Mouse (Mus musculus) lung, embryonic 15.5 days (tissue): ENCODE results near the gene Zfp830. TPM values are rescaled to one million over a fixed set of nuclear protein-coding genes. Genes with fewer than 3 reads are reported as not detected.

Experiments
- ATAC-seq: fragments of 200-750 bp; cut with Nextera tagmentation; 2 replicates; pipeline ENCODE4 v1.8.0; 2017; ENCODE audit warnings: moderate number of reproducible peaks, borderline replicate concordance; ENCODE audit not compliant: low FRiP score, low TSS enrichment; ENCODE audit errors: extremely low read depth
- H3K27ac ChIP-seq: fragments of 300-500 bp; sonication (generic); 2 replicates; pipeline ENCODE4 v1.5.1; 2015; ENCODE audit warnings: moderate library complexity, mild to moderate bottlenecking, inconsistent platforms
- H3K27me3 ChIP-seq: fragments of 300-500 bp; sonication (generic); 2 replicates; pipeline ENCODE4 v1.6.1; 2015; ENCODE audit warnings: inconsistent platforms
- H3K36me3 ChIP-seq: fragments of 300-500 bp; sonication (generic); 2 replicates; pipeline ENCODE4 v1.6.1; 2015; ENCODE audit warnings: inconsistent platforms
- H3K4me1 ChIP-seq: fragments of 300-500 bp; sonication (generic); 2 replicates; pipeline ENCODE4 v1.6.1; 2015; ENCODE audit warnings: inconsistent platforms
- H3K4me2 ChIP-seq: fragments of 300-500 bp; sonication (generic); 2 replicates; pipeline ENCODE4 v1.6.1; 2015; ENCODE audit warnings: inconsistent platforms, mild to moderate bottlenecking, moderate library complexity
- H3K4me3 ChIP-seq: fragments of 300-500 bp; sonication (generic); 2 replicates; pipeline ENCODE4 v1.5.1; 2015; ENCODE audit warnings: mild to moderate bottlenecking, inconsistent platforms
- H3K9ac ChIP-seq: fragments of 300-500 bp; sonication (generic); 2 replicates; pipeline ENCODE4 v1.6.1; 2015; ENCODE audit warnings: inconsistent platforms
- H3K9me3 ChIP-seq: fragments of 300-500 bp; sonication (generic); 2 replicates; pipeline ENCODE4 v1.6.1; 2016; ENCODE audit warnings: inconsistent platforms
- WGBS: fragments of 180-500 bp; shearing (Covaris S2); methylation state at CpG from one replicate; pipeline ENCODE4 v1.1.7; 2015; 5-methylcytosine and 5-hydroxymethylcytosine counted together
- polyA plus RNA-seq: library from polyadenylated mRNA; unstranded; fragments of >200 nt; fragmentation: Nextera tagmentation; extraction: Ambion mirVana; gene quantifications from 2 replicates; pipeline ENCODE4 v1.2.1, GENCODE M21; 2015

Gene Zfp830
- polyA plus RNA-seq, 1 experiment from 2014 or later: 34.4 TPM

- H3K27ac ChIP-seq: peak overlapping the region; percentile 91
- peaks cover 22% of the 10 kb centered on the region for H3K4me1 ChIP-seq
- H3K4me3 ChIP-seq: peak overlapping the region; percentile 87
- peak; percentile 66; the same call in 1 of the 2 replicates for ATAC-seq
- H3K4me2 ChIP-seq: peak overlapping the region; percentile 83
- H3K9ac ChIP-seq: peak overlapping the region; percentile 85
- peaks cover 6% of the 10 kb centered on the region for H3K36me3 ChIP-seq
- WGBS: under 1% methylated on average over 28 of the region's 28 CpGs
- H3K9me3 ChIP-seq: no peaks in the 10 kb centered on the region
- H3K27me3 ChIP-seq: no peaks in the 10 kb centered on the region
These were observed 336 bp downstream of the Zfp830 start for GRCm38 (mm10) chr11:82764438-82764924.

DNA sequence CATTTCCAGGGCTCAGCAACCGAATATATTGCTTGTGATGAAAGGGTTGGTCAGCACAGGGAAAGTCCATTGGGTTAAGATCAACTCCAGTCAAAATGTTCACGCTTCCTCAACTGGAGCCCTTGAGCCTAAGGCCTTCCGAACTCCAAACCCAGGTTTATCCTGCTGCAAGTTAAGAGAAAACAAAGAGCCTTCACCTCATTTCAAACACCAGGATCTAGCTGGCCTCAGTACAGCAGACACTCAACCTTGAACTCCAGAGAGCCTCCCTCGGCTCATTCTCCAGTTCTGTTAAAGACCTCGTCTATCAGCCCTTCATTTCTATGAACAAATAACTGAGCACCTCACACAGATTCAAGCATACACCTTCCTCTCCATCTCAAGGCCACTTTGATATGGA lies 16.0 kb downstream of the Zfp830 start:
- no peaks in the 10 kb centered on the region for H3K9me3 ChIP-seq
- 34% methylated on average over 5 of the region's 5 CpGs for WGBS
- ATAC-seq: no peak
- peak overlapping the region; percentile 98 for H3K27ac ChIP-seq
- peak overlapping the region; percentile 98 for H3K9ac ChIP-seq
- peaks cover 16% of the 10 kb centered on the region for H3K36me3 ChIP-seq
- H3K4me2 ChIP-seq: peak overlapping the region; percentile 71
- H3K4me1 ChIP-seq: peaks cover 26% of the 10 kb centered on the region
- no peaks in the 10 kb centered on the region for H3K27me3 ChIP-seq
- H3K4me3 ChIP-seq: peak overlapping the region; percentile 99

- Histone ChIP-seq H3K36me3 (peaks cover 26% of the 10 kb centered on the region), H3K4me1 (peaks cover 26% of the 10 kb centered on the region), H3K27ac (peak within 1 kb of the TSS; percentile 98), H3K27me3 (no peaks in the 10 kb centered on the region), H3K4me2 (peak within 1 kb of the TSS; percentile 71), H3K9me3 (no peaks in the 10 kb centered on the region), H3K4me3 (peak within 1 kb of the TSS; percentile 99), H3K9ac (peak within 1 kb of the TSS; percentile 98)
- peak; percentile 95 for ATAC-seq
- WGBS: under 1% methylated on average over 65 of the region's 90 CpGs
These were observed 17.1 kb downstream of the Zfp830 start, which contains the start of gene Lig3 for GRCm38 (mm10) chr11:82780983-82781903. Lig3 (plus strand) TSS chr11:82781108.

GRCm38 (mm10) chr11:82782197-82782596 lies 18.1 kb downstream of the Zfp830 start:
- ATAC-seq: no peak
- Histone ChIP-seq H3K4me2 (peak overlapping the region; percentile 71), H3K36me3 (peaks cover 36% of the 10 kb centered on the region), H3K27ac (peak overlapping the region; percentile 98; the same call in 1 of the 2 replicates), H3K9me3 (no peaks in the 10 kb centered on the region), H3K27me3 (no peaks in the 10 kb centered on the region), H3K4me3 (peak overlapping the region; percentile 99), H3K9ac (peak overlapping the region; percentile 98), H3K4me1 (peaks cover 26% of the 10 kb centered on the region)
- WGBS: 42% methylated on average over 6 of the region's 6 CpGs

DNA sequence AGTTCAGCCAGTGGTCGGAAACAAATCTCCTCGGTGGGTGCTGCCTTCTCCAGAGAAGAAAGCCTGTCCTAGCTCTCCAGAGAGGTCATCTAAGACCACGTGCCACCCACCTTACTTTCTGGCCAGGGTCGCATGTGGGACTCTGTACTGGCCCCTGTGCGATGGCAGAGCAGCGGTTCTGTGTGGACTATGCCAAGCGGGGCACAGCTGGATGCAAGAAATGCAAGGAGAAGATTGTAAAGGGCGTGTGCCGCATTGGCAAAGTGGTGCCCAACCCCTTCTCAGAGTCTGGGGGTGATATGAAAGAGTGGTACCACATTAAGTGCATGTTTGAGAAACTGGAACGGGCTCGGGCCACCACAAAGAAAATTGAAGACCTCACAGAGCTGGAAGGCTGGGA lies 19.3 kb downstream of the Zfp830 start:
- Histone ChIP-seq H3K27me3 (no peaks in the 10 kb centered on the region), H3K4me3 (no peak overlapping the region), H3K36me3 (peaks cover 48% of the 10 kb centered on the region), H3K9ac (no peak overlapping the region), H3K27ac (no peak overlapping the region), H3K9me3 (no peaks in the 10 kb centered on the region), H3K4me1 (peaks cover 26% of the 10 kb centered on the region), H3K4me2 (no peak overlapping the region)
- no peak for ATAC-seq
- WGBS: 84% methylated on average over 11 of the region's 11 CpGs

- H3K27ac ChIP-seq: no peak overlapping the region
These were observed 42.5 kb downstream of the Zfp830 start for GRCm38 (mm10) chr11:82806656-82807055.

DNA sequence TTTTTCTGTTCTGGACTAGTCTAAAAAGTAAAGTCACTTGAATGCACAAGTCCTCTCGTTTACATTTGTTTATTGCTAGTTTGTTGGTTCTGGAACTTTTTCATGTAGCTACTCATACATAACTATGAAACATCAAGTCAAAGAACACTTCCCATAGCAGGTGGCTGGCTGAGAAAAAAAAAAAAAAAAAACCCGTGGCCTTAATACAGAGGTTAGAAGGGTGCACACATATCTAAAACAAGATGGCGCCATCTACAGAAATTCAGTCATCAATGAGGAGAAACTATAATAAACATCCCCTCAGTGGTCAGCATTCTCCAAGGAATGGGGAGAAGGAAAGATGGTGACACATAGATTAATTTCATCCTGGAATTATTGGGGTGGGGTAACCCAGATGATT lies 43.2 kb downstream of the Zfp830 start:
- Histone ChIP-seq H3K4me1 (no peaks in the 10 kb centered on the region), H3K36me3 (peaks cover 16% of the 10 kb centered on the region), H3K4me3 (no peak overlapping the region), H3K27ac (no peak overlapping the region), H3K9me3 (no peaks in the 10 kb centered on the region), H3K9ac (no peak overlapping the region), H3K4me2 (no peak overlapping the region), H3K27me3 (no peaks in the 10 kb centered on the region)
- no peak for ATAC-seq
- WGBS: 64% methylated on average over 3 of the region's 3 CpGs

More at GRCm38 (mm10) chr11:82806656-82807055, 42.5 kb downstream of the Zfp830 start:
- no peak overlapping the region for H3K9ac ChIP-seq
- no peak overlapping the region for H3K4me2 ChIP-seq
- no peaks in the 10 kb centered on the region for H3K9me3 ChIP-seq
- no peak for ATAC-seq
- H3K27me3 ChIP-seq: no peaks in the 10 kb centered on the region
- no peaks in the 10 kb centered on the region for H3K4me1 ChIP-seq
- WGBS: 52% methylated on average over 3 of the region's 3 CpGs
- peaks cover 23% of the 10 kb centered on the region for H3K36me3 ChIP-seq
- no peak overlapping the region for H3K4me3 ChIP-seq

DNA sequence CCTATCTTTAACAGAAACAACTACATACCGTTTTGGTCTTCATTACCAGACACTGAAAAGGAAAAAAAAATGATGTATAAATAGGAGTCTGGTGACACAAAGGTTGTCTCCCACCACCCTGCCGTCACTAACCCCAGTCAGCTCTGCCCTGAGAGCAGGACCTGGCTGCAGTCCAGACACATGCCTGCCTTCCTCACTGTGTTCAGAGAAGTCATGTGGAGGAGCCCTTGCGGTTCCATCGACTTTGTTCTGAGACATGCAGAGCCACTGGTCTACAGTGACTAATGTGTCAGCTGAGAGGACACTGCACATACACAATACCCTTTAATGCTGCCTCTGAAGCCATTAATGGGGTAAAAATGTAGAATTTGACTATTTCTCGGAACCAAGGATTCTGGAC lies 44.3 kb downstream of the Zfp830 start:
- ATAC-seq: no peak
- Histone ChIP-seq H3K27me3 (no peaks in the 10 kb centered on the region), H3K36me3 (peaks cover 5% of the 10 kb centered on the region), H3K4me1 (no peaks in the 10 kb centered on the region), H3K9ac (no peak overlapping the region), H3K4me3 (no peak overlapping the region), H3K4me2 (no peak overlapping the region), H3K9me3 (no peaks in the 10 kb centered on the region), H3K27ac (no peak overlapping the region)
- 53% methylated on average over 5 of the region's 5 CpGs for WGBS

Other genes with a start within 250 kb of the Zfp830 start
- gene Cct6b, start within 50 bp of the Zfp830 start, polyA plus RNA-seq: 0.31 TPM in 2 replicates
- gene Lig3, start 16.8 kb downstream of the Zfp830 start, polyA plus RNA-seq: 28.3 and 30.8 TPM in 2 replicates
- gene Rffl, start 106.9 kb downstream of the Zfp830 start, polyA plus RNA-seq: 11.5 and 12.0 TPM in 2 replicates
- 12.2 and 13.2 TPM in 2 replicates for gene Rad51d, start 126.3 kb downstream of the Zfp830 start, polyA plus RNA-seq
- 0.11 and 0.12 TPM in 2 replicates for gene Fndc8, start 127.8 kb downstream of the Zfp830 start, polyA plus RNA-seq
- gene Nle1, start 144.1 kb downstream of the Zfp830 start, polyA plus RNA-seq: 29.4 and 34.1 TPM in 2 replicates
- gene Unc45b, start 146.2 kb downstream of the Zfp830 start, polyA plus RNA-seq: 10.7 and 11.2 TPM in 2 replicates
- gene Slfn5, start 187.0 kb downstream of the Zfp830 start, polyA plus RNA-seq: 2.6 and 4.2 TPM in 2 replicates
- gene Slfn9, start 227.5 kb downstream of the Zfp830 start, polyA plus RNA-seq: 35.5 and 37.9 TPM in 2 replicates